Mouse (Mus musculus): ENCODE data around the gene Gm21992. TPM values are rescaled to one million over a fixed set of nuclear protein-coding genes. Genes with fewer than 3 reads are reported as not detected.

Gene Gm21992
- polyA plus RNA-seq, 1 experiment from 2014 or later = 35.8 TPM

- Histone ChIP-seq H3K9ac (replicated peaks; ENCODE audit: low read depth, low read length) (no peak overlapping the region), H3K4me3 (ENCODE audit: low read depth, low read length) (no peak overlapping the region; the same call in 1 of the 2 replicates), H3K9me3 (ENCODE audit: control insufficient read depth, low read depth, low read length) (no peaks in the 10 kb centered on the region), H3K4me2 (replicated peaks; ENCODE audit: low read depth, low read length) (peak overlapping the region; percentile 43), H3K4me1 (ENCODE audit: control insufficient read depth, insufficient read depth, low read length) (no peaks in the 10 kb centered on the region), H3K27me3 (ENCODE audit: control insufficient read depth, insufficient read depth, low read length) (no peaks in the 10 kb centered on the region), H3K27ac (ENCODE audit: low read length) (peak overlapping the region; percentile 63), H3K36me3 (ENCODE audit: control insufficient read depth, insufficient read depth, low read length) (no peaks in the 10 kb centered on the region)
- ATAC-seq (ENCODE audit: insufficient number of reproducible peaks, insufficient read depth, low FRiP score, low read depth) = no peak
- 74% methylated on average over 15 of the region's 15 CpGs for WGBS
Measured at GRCm38 (mm10) chr19:4720112-4720511, 91.3 kb downstream of the Gm21992 start.

- no peaks in the 10 kb centered on the region for H3K4me1 ChIP-seq (ENCODE audit: control insufficient read depth, insufficient read depth, low read length)
- H3K9me3 ChIP-seq (ENCODE audit: control insufficient read depth, low read depth, low read length) = no peaks in the 10 kb centered on the region
- no peaks in the 10 kb centered on the region for H3K36me3 ChIP-seq (ENCODE audit: control insufficient read depth, insufficient read depth, low read length)
- no peak overlapping the region for H3K9ac ChIP-seq (replicated peaks; ENCODE audit: low read depth, low read length)
- H3K27ac ChIP-seq (ENCODE audit: low read length) = no peak overlapping the region; the same call in 1 of the 2 replicates
- ATAC-seq (ENCODE audit: insufficient number of reproducible peaks, insufficient read depth, low FRiP score, low read depth) = peak; percentile 91
- no peak overlapping the region for H3K4me3 ChIP-seq (ENCODE audit: low read depth, low read length)
- H3K27me3 ChIP-seq (ENCODE audit: control insufficient read depth, insufficient read depth, low read length) = no peaks in the 10 kb centered on the region
- H3K4me2 ChIP-seq (replicated peaks; ENCODE audit: low read depth, low read length) = peak overlapping the region; percentile 43; the same call in 1 of the 2 replicates
- 21% methylated on average over 5 of the region's 5 CpGs for WGBS
Measured at GRCm38 (mm10) chr19:4719351-4719764, 92.1 kb downstream of the Gm21992 start.

DNA sequence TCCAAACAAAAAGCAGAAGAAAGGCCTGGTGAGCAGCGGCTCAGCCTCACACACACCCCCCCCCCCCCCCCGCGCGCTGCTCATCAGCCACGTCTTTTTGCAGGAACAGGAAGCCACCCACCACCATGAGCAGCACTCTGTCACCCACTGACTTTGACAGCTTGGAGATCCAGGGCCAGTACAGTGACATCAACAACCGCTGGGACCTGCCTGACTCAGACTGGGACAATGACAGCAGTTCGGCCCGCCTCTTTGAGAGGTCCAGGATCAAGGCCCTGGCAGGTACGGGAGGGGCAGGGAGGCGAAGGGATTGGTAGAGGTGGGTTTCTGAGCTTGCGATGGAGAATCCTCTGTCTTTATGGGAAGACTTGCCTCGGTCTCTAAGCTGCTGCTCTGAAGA lies 92.7 kb downstream of the Gm21992 start:
- Histone ChIP-seq H3K27ac (ENCODE audit: low read length) (no peak overlapping the region), H3K4me3 (ENCODE audit: low read depth, low read length) (peak overlapping the region; percentile 3; the same call in 1 of the 2 replicates), H3K9ac (replicated peaks; ENCODE audit: low read depth, low read length) (no peak overlapping the region), H3K36me3 (ENCODE audit: control insufficient read depth, insufficient read depth, low read length) (no peaks in the 10 kb centered on the region), H3K4me2 (replicated peaks; ENCODE audit: low read depth, low read length) (no peak overlapping the region; the same call in 1 of the 2 replicates), H3K9me3 (ENCODE audit: control insufficient read depth, low read depth, low read length) (no peaks in the 10 kb centered on the region), H3K27me3 (ENCODE audit: control insufficient read depth, insufficient read depth, low read length) (peaks cover 6% of the 10 kb centered on the region; the same call in 1 of the 2 replicates), H3K4me1 (ENCODE audit: control insufficient read depth, insufficient read depth, low read length) (no peaks in the 10 kb centered on the region)
- whole genome bisulfite sequencing = 30% methylated on average over 10 of the region's 12 CpGs
- ATAC-seq (ENCODE audit: insufficient number of reproducible peaks, insufficient read depth, low FRiP score, low read depth) = no peak

DNA sequence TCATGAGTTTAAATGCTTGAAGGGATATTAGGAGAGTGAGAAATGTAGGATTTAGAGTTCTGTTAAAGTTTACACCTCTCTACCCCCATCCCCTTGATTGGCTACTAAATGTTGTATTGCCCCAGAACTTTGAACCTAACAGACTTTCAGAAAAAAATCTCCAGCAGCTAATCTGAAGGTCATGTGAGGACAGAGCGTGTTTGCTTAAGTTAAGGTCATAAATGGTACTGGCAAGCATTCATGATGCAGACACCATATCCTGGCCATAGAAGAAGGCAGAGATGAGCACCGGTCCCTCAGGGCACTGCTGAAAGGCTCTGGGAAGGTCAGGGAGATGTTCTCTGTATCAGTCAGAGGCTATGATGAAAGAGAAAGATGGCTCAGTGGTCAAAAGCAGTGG lies 94.1 kb downstream of the Gm21992 start:
- Histone ChIP-seq H3K36me3 (ENCODE audit: control insufficient read depth, insufficient read depth, low read length) (no peaks in the 10 kb centered on the region), H3K4me3 (ENCODE audit: low read depth, low read length) (no peak overlapping the region), H3K9me3 (ENCODE audit: control insufficient read depth, low read depth, low read length) (no peaks in the 10 kb centered on the region), H3K27me3 (ENCODE audit: control insufficient read depth, insufficient read depth, low read length) (peaks cover 15% of the 10 kb centered on the region; the same call in 1 of the 2 replicates), H3K27ac (ENCODE audit: low read length) (no peak overlapping the region), H3K4me1 (ENCODE audit: control insufficient read depth, insufficient read depth, low read length) (0 out of 2 replicates have a peak, but pooled peaks cover 3% of the 10 kb centered on the region), H3K4me2 (replicated peaks; ENCODE audit: low read depth, low read length) (no peak overlapping the region), H3K9ac (replicated peaks; ENCODE audit: low read depth, low read length) (no peak overlapping the region)
- ATAC-seq (ENCODE audit: insufficient number of reproducible peaks, insufficient read depth, low FRiP score, low read depth) = no peak
- WGBS = 96% methylated on average over 2 of the region's 2 CpGs

GRCm38 (mm10) chr19:4716756-4717155 lies 94.7 kb downstream of the Gm21992 start:
- Histone ChIP-seq H3K4me2 (replicated peaks; ENCODE audit: low read depth, low read length) (no peak overlapping the region), H3K27ac (ENCODE audit: low read length) (no peak overlapping the region), H3K4me1 (ENCODE audit: control insufficient read depth, insufficient read depth, low read length) (0 out of 2 replicates have a peak, but pooled peaks cover 4% of the 10 kb centered on the region), H3K36me3 (ENCODE audit: control insufficient read depth, insufficient read depth, low read length) (no peaks in the 10 kb centered on the region), H3K9me3 (ENCODE audit: control insufficient read depth, low read depth, low read length) (no peaks in the 10 kb centered on the region), H3K9ac (replicated peaks; ENCODE audit: low read depth, low read length) (no peak overlapping the region), H3K27me3 (ENCODE audit: control insufficient read depth, insufficient read depth, low read length) (peaks cover 17% of the 10 kb centered on the region; the same call in 1 of the 2 replicates), H3K4me3 (ENCODE audit: low read depth, low read length) (no peak overlapping the region)
- no peak for ATAC-seq (ENCODE audit: insufficient number of reproducible peaks, insufficient read depth, low FRiP score, low read depth)
- 97% methylated on average over 14 of the region's 14 CpGs for WGBS

DNA sequence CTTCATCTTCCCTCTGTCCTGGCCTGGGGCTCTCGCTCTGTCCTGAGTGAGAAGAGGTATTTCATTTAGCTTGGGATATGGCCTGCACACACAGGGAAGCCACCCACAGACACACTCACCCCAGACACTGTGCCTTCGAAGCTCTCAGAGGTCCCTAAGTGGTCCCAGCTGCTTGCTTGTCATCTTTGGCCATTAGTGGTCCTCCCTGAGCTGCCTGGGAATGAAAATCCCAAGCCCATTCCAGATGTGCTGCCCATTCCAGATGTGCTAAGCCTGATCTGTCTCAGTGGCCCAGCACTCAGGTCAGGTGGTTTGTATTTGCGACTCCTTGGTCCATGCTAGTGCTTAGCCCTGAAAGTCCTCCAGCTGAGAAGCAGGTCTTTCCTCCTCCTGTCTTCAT lies 97.5 kb downstream of the Gm21992 start:
- ATAC-seq (ENCODE audit: insufficient number of reproducible peaks, insufficient read depth, low FRiP score, low read depth) = no peak
- Histone ChIP-seq H3K9me3 (ENCODE audit: control insufficient read depth, low read depth, low read length) (no peaks in the 10 kb centered on the region), H3K27me3 (ENCODE audit: control insufficient read depth, insufficient read depth, low read length) (peaks cover 23% of the 10 kb centered on the region; the same call in 1 of the 2 replicates), H3K4me2 (replicated peaks; ENCODE audit: low read depth, low read length) (no peak overlapping the region), H3K4me3 (ENCODE audit: low read depth, low read length) (no peak overlapping the region), H3K4me1 (ENCODE audit: control insufficient read depth, insufficient read depth, low read length) (0 out of 2 replicates have a peak, but pooled peaks cover 6% of the 10 kb centered on the region), H3K36me3 (ENCODE audit: control insufficient read depth, insufficient read depth, low read length) (no peaks in the 10 kb centered on the region), H3K9ac (replicated peaks; ENCODE audit: low read depth, low read length) (no peak overlapping the region), H3K27ac (ENCODE audit: low read length) (no peak overlapping the region)
- WGBS = 62% methylated on average over 3 of the region's 3 CpGs

DNA sequence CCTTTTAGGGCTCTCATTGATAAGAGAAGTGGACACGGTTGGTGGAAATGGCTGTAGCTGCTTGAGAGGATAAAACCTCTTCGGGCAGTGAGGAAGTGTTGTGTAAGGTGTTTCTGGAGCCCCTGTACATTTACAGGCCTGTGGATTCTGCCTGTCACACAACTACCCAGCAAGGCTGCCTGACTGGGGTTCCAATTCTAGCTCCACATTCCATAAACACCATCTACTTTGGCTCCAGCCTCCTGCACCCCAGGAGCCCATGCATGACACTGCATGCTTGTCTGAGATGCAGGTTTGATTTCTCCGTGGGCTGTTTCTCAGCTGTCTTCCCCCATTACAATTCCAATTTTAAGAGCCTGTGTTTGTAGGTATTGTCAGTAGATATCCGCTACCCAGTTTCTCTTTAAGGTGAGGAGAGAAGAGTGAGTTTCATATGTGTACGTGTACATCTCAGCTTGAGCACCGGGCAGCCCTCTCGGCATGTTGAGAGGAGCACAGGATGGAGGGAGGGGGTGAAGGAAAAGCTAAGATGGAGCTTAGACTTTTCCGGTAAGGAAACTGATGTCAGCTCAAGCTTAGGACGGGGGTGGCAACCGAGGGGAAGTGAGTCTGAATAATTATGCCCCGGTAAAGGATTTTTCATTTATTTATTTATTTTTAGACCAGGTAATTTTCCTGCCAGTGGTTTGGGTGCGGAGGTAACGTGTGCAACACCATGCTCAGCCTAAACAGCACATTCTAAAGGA lies 98.5 kb downstream of the Gm21992 start:
- H3K4me3 ChIP-seq (ENCODE audit: low read depth, low read length) = peak overlapping the region; percentile 51
- 44% methylated on average over 13 of the region's 13 CpGs for WGBS
- ATAC-seq (ENCODE audit: insufficient number of reproducible peaks, insufficient read depth, low FRiP score, low read depth) = no peak
- H3K36me3 ChIP-seq (ENCODE audit: control insufficient read depth, insufficient read depth, low read length) = no peaks in the 10 kb centered on the region
- H3K27ac ChIP-seq (ENCODE audit: low read length) = no peak overlapping the region
- H3K9me3 ChIP-seq (ENCODE audit: control insufficient read depth, low read depth, low read length) = no peaks in the 10 kb centered on the region
- 0 out of 2 replicates have a peak overlapping the region, but pooled peaks have one; percentile 45 for H3K9ac ChIP-seq (replicated peaks; ENCODE audit: low read depth, low read length)
- H3K4me1 ChIP-seq (ENCODE audit: control insufficient read depth, insufficient read depth, low read length) = 0 out of 2 replicates have a peak, but pooled peaks cover 6% of the 10 kb centered on the region
- peak overlapping the region; percentile 99 for H3K4me2 ChIP-seq (replicated peaks; ENCODE audit: low read depth, low read length)
- peaks cover 23% of the 10 kb centered on the region; the same call in 1 of the 2 replicates for H3K27me3 ChIP-seq (ENCODE audit: control insufficient read depth, insufficient read depth, low read length)

GRCm38 (mm10) chr19:4712156-4712780 lies 99.1 kb downstream of the Gm21992 start:
- H3K9me3 ChIP-seq (ENCODE audit: control insufficient read depth, low read depth, low read length) = no peaks in the 10 kb centered on the region
- 0 out of 2 replicates have a peak, but pooled peaks cover 6% of the 10 kb centered on the region for H3K4me1 ChIP-seq (ENCODE audit: control insufficient read depth, insufficient read depth, low read length)
- H3K4me2 ChIP-seq (replicated peaks; ENCODE audit: low read depth, low read length) = peak overlapping the region; percentile 99
- H3K27ac ChIP-seq (ENCODE audit: low read length) = no peak overlapping the region
- H3K9ac ChIP-seq (replicated peaks; ENCODE audit: low read depth, low read length) = peak overlapping the region; percentile 45
- WGBS = under 1% methylated on average over 57 of the region's 60 CpGs
- no peak for ATAC-seq (ENCODE audit: insufficient number of reproducible peaks, insufficient read depth, low FRiP score, low read depth)
- peak overlapping the region; percentile 51 for H3K4me3 ChIP-seq (ENCODE audit: low read depth, low read length)
- H3K36me3 ChIP-seq (ENCODE audit: control insufficient read depth, insufficient read depth, low read length) = no peaks in the 10 kb centered on the region
- H3K27me3 ChIP-seq (ENCODE audit: control insufficient read depth, insufficient read depth, low read length) = peaks cover 23% of the 10 kb centered on the region; the same call in 1 of the 2 replicates
